Mouse (Mus musculus): ENCODE measurements around the gene Fgfr2. TPM values are rescaled to one million over a fixed set of nuclear protein-coding genes. Genes with fewer than 3 reads are reported as not detected.

The Fgfr2 gene
- polyA plus RNA-seq, 1 experiment, result 14.7 TPM

DNA sequence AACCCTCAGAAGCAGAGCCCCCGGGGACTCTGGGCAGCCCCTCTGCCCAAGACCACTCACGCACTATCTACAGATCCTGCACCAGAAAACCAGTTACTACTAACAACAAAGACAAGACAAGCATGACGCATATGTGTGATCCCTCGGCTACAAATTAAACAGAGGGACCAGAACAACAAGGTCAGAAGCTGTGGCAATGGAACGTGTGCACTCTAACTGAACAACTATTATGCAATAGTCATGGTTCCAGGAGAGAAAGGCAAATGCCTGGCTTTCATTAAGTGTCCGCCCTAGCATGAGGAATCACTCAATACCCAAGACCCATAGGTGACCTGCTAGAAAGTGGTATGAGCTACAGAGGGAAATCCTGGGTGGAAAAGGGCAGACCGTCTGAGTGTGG lies 346.0 kb downstream of the Fgfr2 start:
- Histone ChIP-seq H3K27me3 (ENCODE audit: control insufficient read depth, insufficient read depth, low read length) (no peaks in the 10 kb centered on the region), H3K4me3 (ENCODE audit: low read depth, low read length) (no peak overlapping the region), H3K4me1 (ENCODE audit: control insufficient read depth, insufficient read depth, insufficient read length, low read length) (peaks cover 65% of the 10 kb centered on the region), H3K27ac (ENCODE audit: insufficient read depth, low read depth, low read length) (peak overlapping the region; percentile 69), H3K36me3 (ENCODE audit: control insufficient read depth, insufficient read depth, low read length) (peaks cover 30% of the 10 kb centered on the region)
- WGBS, result 88% methylated on average over 7 of the region's 7 CpGs
- no peak for TF ChIP-seq CTCF (IDR thresholded peaks at IDR 0.05; ENCODE audit: extremely low read depth, insufficient read length, insufficient replicate concordance, low read depth, low read length)
- no peak for TF ChIP-seq POLR2A (IDR thresholded peaks at IDR 0.05; ENCODE audit: low read depth, low read length)

- Histone ChIP-seq H3K27ac (ENCODE audit: insufficient read depth, low read depth, low read length) (peak overlapping the region; percentile 69), H3K4me1 (ENCODE audit: control insufficient read depth, insufficient read depth, insufficient read length, low read length) (peaks cover 59% of the 10 kb centered on the region), H3K27me3 (ENCODE audit: control insufficient read depth, insufficient read depth, low read length) (no peaks in the 10 kb centered on the region), H3K4me3 (ENCODE audit: low read depth, low read length) (peak overlapping the region; percentile 5; the same call in 1 of the 2 replicates), H3K36me3 (ENCODE audit: control insufficient read depth, insufficient read depth, low read length) (peaks cover 30% of the 10 kb centered on the region)
- TF ChIP-seq POLR2A (IDR thresholded peaks at IDR 0.05; ENCODE audit: low read depth, low read length) (no peak), CTCF (IDR thresholded peaks at IDR 0.05; ENCODE audit: extremely low read depth, insufficient read length, insufficient replicate concordance, low read depth, low read length) (no peak)
- WGBS, result 56% methylated on average over 7 of the region's 7 CpGs
Observed at GRCm38 (mm10) chr7:132776338-132777111, 346.6 kb downstream of the Fgfr2 start.

- WGBS, result 92% methylated on average over 10 of the region's 10 CpGs
- peaks cover 30% of the 10 kb centered on the region for H3K36me3 ChIP-seq (ENCODE audit: control insufficient read depth, insufficient read depth, low read length)
- peaks cover 53% of the 10 kb centered on the region for H3K4me1 ChIP-seq (ENCODE audit: control insufficient read depth, insufficient read depth, insufficient read length, low read length)
- no peak overlapping the region for H3K27ac ChIP-seq (ENCODE audit: insufficient read depth, low read depth, low read length)
- no peak overlapping the region for H3K4me3 ChIP-seq (ENCODE audit: low read depth, low read length)
- TF ChIP-seq CTCF (IDR thresholded peaks at IDR 0.05; ENCODE audit: extremely low read depth, insufficient read length, insufficient replicate concordance, low read depth, low read length) (no peak), POLR2A (IDR thresholded peaks at IDR 0.05; ENCODE audit: low read depth, low read length) (no peak)
- H3K27me3 ChIP-seq (ENCODE audit: control insufficient read depth, insufficient read depth, low read length), result no peaks in the 10 kb centered on the region
Observed at GRCm38 (mm10) chr7:132775922-132776321, 347.2 kb downstream of the Fgfr2 start.

- TF ChIP-seq CTCF (IDR thresholded peaks at IDR 0.05; ENCODE audit: extremely low read depth, insufficient read length, insufficient replicate concordance, low read depth, low read length), result no peak
- no peak for TF ChIP-seq POLR2A (IDR thresholded peaks at IDR 0.05; ENCODE audit: low read depth, low read length)
- Histone ChIP-seq H3K4me1 (ENCODE audit: control insufficient read depth, insufficient read depth, insufficient read length, low read length) (peaks cover 52% of the 10 kb centered on the region), H3K36me3 (ENCODE audit: control insufficient read depth, insufficient read depth, low read length) (peaks cover 32% of the 10 kb centered on the region), H3K27me3 (ENCODE audit: control insufficient read depth, insufficient read depth, low read length) (no peaks in the 10 kb centered on the region), H3K27ac (ENCODE audit: insufficient read depth, low read depth, low read length) (no peak overlapping the region), H3K4me3 (ENCODE audit: low read depth, low read length) (no peak overlapping the region)
- 82% methylated on average over 5 of the region's 5 CpGs for WGBS
Observed at GRCm38 (mm10) chr7:132775333-132775732, 347.8 kb downstream of the Fgfr2 start.

- Histone ChIP-seq H3K27me3 (ENCODE audit: control insufficient read depth, insufficient read depth, low read length) (no peaks in the 10 kb centered on the region), H3K36me3 (ENCODE audit: control insufficient read depth, insufficient read depth, low read length) (peaks cover 34% of the 10 kb centered on the region), H3K4me3 (ENCODE audit: low read depth, low read length) (no peak overlapping the region), H3K4me1 (ENCODE audit: control insufficient read depth, insufficient read depth, insufficient read length, low read length) (peaks cover 41% of the 10 kb centered on the region), H3K27ac (ENCODE audit: insufficient read depth, low read depth, low read length) (no peak overlapping the region)
- WGBS, result 57% methylated on average over 7 of the region's 7 CpGs
- TF ChIP-seq POLR2A (IDR thresholded peaks at IDR 0.05; ENCODE audit: low read depth, low read length) (no peak), CTCF (IDR thresholded peaks at IDR 0.05; ENCODE audit: extremely low read depth, insufficient read length, insufficient replicate concordance, low read depth, low read length) (no peak)
Observed at GRCm38 (mm10) chr7:132773011-132773705, 350.0 kb downstream of the Fgfr2 start.

DNA sequence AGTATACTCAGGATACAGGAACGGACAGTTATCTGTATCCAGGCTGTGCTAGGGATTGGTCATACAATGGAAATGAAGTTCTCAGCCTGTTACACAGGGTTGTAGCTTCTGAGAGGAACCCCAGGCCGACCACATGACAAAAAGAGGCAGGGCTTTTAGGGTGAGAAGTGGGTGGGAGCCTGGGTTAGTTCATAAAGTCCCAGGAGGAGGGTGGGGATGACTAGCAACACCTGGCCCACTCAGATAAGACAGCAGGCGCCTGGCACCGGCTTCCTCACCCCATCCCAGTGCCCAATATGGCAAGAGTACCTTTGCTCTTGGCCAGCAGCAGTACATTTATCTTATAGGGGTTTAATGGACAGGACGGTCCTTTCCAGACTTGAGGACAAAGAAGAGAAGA lies 350.7 kb downstream of the Fgfr2 start:
- WGBS, result 32% methylated on average over 5 of the region's 5 CpGs
- H3K36me3 ChIP-seq (ENCODE audit: control insufficient read depth, insufficient read depth, low read length), result peaks cover 31% of the 10 kb centered on the region
- H3K27me3 ChIP-seq (ENCODE audit: control insufficient read depth, insufficient read depth, low read length), result no peaks in the 10 kb centered on the region
- no peak for TF ChIP-seq CTCF (IDR thresholded peaks at IDR 0.05; ENCODE audit: extremely low read depth, insufficient read length, insufficient replicate concordance, low read depth, low read length)
- no peak for TF ChIP-seq POLR2A (IDR thresholded peaks at IDR 0.05; ENCODE audit: low read depth, low read length)
- H3K27ac ChIP-seq (ENCODE audit: insufficient read depth, low read depth, low read length), result no peak overlapping the region
- peaks cover 39% of the 10 kb centered on the region for H3K4me1 ChIP-seq (ENCODE audit: control insufficient read depth, insufficient read depth, insufficient read length, low read length)
- no peak overlapping the region for H3K4me3 ChIP-seq (ENCODE audit: low read depth, low read length)

All from small intestine, adult 2 months (tissue).